Mouse (Mus musculus) layer of hippocampus, postnatal 36 days (tissue): Measurements from ENCODE around the gene Fen1. TPM values are rescaled to one million over a fixed set of nuclear protein-coding genes. Genes with fewer than 3 reads are reported as not detected.
"Not testable (repeated sequence)": the region's sequence is repeated elsewhere in the genome, so short reads cannot be mapped to it uniquely, and the experiment has no call there.

Source experiments
- DNase-seq, 2 experiments: peaks; one replicate each; pipeline ENCODE4 v3.0.0; 2022
- microRNA-seq, 2 experiments: library from miRNA; unstranded; fragments of <30 nt; microRNA quantifications; one replicate each; pipeline ENCODE4 v1.2.0; 2021
- total RNA-seq, 2 experiments: library from RNA; stranded (reverse); gene quantifications; 2 replicates each; pipeline ENCODE4 v1.2.3; 2021

Fen1 gene
- total RNA-seq, 2 experiments from 2014 or later = 8.8 to 10.1 TPM

DNA sequence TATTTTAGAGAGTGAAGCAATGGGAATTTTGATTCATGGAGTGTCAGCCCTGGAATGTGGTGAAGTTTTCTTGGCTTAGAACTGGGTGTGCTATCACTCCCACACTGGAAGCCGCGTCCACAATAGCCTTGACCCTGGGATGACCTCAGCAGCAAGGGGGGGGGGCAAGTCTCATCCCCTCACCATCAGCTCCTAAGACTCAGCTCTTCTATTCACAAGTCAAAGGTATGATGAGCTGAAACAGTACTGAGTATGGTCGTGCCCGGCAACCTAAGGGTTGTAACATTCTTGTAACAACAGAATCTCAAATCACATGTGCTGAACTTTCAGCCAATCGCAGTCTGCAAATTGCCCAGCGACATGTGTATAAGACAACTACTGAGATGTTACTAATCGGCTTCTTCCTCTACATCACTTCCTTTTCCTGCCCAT, 27.0 kb downstream of the Fen1 start:
- no peak for DNase-seq

DNA sequence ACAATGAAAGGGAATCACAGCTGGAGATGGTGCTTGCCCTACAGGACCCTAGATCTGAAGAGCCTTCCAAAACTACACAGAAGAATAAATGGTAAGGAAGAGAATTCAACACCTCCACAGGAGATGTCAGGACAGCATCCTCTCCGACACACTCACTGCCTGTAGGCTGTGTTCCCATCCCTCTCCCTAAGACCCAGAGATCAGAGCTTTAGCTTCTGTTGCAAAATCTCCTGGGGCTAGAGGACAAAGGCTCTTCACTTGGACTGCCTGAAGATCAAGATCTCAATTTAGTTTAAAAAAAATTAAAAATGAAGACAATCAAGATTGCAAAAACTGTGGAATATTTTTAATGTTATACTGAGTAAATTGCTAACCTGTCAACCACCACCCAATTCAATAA, 27.5 kb downstream of the Fen1 start:
- no peak for DNase-seq

DNA sequence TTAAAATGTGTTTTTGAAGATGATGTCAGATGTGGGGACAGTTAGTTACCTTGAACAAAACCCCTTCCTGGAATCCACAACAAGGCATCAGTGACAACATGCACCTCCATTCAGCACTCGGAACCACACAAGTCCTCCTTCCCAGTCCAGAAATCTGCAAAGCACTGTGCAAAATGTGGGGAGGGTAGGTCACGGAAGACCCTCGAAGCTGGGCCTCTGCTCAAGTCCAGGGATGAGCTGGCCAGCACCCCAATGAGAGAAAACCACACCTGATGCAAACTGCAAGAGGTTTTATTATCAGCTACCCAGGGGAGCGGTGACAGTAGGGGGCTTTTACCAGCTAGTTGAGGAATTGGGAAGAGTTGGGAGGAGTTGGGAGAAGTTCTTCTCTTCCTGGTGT, 29.0 kb downstream of the Fen1 start:
- no peak for DNase-seq

DNA sequence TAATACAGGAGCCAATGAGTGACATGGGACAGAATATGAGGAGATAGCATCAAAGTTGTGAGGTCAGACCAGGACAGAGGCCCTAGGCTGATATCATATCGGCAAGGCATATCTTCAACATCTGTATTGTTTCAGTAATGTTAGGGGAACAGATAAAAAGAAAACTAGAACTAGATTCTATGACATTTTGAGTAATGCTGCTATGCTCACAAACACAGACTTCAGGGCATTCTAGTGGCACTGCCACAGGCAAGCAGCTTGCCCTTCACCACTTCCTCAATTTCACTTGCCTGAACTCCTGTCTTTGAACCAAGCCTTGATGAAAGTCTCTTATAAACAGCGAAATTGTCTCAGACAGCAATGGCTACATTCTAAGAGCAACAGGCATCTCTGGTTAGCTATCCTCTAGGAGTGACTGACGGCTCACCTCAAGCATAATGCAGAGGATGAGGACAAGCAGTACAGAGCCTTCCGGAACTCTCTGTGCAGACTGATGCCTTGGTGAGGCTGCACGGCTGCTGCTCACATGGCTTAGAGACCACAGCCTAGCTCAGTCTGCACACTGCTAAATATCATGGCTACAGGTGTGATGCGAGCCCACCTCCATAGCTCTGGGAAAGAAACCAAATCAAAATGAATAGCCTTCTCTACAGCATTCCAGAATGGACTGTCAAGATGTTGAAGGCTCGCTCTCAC, 30.0 kb downstream of the Fen1 start:
- no peak for DNase-seq

DNA sequence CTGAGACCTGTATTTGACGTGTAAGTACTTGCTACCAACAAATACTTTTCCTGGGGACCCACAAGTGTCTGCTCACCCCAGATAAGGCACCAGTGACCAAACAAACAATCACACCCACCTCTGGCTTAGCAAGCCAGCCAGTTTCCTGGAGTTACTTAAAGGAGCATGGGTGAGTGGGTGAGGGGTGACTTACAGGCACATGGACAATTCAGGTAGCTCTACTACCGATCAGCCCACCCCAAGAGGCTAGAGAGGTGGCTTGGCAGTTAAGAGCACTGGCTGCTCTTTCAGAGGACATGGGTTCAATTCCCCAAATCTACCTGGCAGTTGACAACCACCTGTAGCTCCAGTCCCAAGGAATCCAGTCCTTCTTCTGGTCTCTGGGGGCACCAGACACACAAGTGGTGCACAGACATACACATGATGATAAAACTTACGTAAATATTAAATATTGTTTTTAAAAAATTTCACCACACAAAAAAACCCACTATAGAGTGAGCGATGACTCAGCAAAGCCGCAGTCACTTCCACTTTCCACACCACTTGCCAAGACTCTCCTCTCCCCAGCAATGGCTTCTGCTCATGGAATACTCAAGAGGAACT, 30.8 kb downstream of the Fen1 start:
- DNase-seq = no peak

DNA sequence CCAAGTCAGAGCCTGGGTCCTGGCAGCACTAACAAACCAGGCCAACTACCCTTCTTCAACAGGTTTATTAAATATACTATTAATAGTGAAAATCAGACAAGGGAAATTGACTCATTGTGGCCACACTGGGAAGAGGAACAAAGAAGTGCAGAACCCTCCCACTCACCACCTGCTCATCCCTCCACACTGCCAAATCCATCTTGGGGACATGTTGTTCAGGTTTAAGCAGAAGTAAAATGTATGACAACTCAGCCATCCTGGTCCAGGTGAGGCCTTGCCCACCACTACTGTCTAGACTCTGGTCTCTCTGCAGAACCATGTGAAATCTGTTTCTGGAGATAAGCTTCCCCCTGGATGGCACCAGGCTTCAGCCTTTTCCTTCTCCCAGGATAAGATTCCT, 32.1 kb downstream of the Fen1 start:
- DNase-seq = no peak

DNA sequence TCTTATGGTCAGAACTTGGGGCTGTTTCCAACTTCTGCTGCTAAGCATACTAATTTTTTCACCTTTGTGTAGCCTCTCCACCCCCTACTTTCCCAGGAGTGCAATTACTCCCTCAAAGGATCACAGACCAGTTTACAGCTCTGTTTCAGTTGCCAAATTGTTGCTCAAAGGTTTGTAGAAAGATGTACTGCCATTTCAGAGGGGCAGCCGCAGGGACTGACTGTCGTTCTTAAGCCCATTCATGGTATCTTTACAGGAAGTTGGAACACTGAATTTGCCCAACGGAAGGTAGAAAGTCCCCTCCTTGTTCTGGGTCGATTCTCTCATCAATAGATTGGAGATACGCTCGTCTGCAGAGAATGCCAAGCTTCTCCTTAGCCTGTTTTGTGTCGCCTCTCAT, 32.6 kb downstream of the Fen1 start:
- DNase-seq = no peak

DNA sequence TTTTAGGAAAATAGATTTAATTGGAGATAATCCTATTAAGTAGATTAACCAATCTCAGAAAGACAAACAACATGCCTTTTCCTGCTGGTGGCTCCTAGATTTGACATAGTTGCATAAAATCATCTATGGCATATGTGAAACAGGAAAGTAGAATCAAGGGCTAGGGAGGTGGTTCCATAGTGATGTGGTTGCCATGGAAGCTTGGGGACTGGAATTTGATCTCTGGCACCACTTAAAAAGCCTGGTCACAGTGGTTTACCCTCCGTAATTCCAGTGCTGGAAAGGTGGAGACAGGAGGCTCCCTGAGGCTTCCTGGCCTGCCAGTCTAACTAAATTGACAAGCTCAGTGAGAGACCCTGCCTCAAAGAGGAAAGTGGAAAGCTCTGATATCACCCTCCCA, 33.5 kb downstream of the Fen1 start:
- no peak for DNase-seq

DNA sequence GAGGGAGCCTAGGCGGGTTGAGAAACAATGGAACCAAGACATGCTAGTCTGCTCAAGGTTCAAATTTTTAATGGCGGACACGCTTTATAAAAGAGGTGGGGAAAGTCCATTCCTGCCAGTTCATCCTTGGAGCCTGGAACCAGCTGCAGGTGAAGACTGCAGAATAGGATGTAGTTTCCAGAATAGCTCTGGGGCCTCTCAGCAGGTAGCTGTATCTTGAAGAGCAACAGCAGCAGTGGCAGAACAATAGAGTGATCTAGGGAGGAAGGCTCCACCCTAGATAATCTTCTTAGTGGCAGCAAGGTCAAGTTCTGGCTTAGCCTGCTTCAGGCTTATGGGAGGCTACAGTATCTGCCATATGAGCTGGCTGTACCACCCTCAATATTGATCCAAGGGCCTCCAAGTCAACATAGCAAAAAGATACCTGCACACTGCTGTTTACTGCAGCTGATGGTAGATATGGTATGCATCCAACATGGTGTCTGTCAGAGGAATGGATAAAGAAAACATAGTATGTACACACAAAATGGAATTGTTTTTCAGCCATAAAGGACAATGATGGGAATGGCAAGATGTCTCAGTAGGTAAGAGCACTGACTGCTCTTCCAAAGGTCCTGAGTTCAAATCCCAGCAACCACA, 34.2 kb downstream of the Fen1 start:
- DNase-seq = not testable (repeated sequence)

DNA sequence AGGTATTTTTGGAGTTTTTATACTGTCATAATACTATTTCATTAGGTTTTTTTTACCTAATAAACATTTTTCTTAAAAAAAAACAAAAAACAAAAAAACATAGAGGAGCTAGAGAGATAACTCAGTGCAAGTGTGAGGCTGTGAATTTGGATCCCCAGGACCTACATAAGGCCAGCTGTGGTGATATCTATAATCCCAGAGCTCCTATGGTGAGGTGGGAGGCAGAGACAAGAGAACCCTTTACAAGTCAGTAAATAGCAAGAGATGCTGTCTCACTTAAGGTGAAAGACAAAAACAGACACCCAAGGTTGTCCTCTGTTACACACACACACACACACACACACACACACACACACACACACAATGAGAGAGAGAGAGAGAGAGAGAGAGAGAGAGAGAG, 34.8 kb downstream of the Fen1 start:
- no peak for DNase-seq

DNA sequence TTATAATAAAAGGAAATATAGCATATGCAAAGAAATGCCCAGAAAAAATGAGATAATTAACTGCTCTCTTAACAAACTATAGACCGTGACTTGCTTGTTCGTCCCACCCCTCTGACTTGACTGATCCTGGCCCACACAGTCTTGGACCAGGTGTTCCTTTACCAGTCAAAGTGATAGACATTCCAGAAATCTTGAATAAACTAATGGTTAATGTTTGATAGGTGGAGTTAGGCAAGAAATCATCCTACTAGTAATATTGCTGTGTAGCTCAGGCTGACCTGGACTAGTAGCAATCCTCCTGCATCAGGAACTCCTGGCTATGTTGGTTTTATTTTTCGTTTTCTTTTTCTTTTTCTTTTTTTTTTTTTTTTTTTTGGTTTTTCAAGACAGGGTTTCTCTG, 35.5 kb downstream of the Fen1 start:
- DNase-seq = no peak

DNA sequence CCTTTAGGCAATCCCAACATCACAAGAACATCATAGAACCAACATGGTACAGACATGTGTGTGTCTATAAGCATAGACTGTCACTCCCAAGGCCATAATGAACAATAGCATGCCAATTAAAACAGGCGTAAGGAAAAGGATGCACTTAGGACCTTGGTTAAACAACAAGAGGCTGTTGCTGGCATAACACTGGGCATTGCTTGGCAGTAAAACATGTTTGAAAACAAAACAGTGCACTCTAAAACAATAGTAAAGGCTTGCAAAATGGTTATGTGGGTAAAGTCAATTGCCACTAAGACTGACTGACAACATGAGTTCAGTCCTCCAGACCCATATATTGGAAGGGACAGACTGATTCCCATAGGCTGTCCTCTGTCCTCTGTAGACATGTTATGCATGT, 36.0 kb downstream of the Fen1 start:
- no peak for DNase-seq

DNA sequence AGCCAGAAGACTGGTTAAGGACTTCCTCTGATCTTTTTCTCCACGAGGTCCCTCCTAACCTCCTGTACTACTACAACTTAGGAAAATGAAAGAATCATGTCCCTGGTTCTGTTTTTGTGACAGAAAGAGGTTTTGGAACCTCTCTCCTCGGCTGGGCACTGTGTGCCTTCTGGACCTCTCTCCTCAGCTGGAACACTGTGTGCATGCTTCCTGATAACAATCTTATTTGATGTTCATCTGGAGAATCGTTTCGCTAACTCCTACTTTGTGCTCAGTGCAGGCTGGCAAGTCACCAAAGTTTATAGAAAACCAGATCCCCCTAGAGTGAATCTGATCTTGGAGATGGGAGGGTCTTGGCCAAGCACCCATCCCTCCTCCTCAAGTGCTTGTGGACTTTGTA, 36.9 kb downstream of the Fen1 start:
- DNase-seq = no peak

DNA sequence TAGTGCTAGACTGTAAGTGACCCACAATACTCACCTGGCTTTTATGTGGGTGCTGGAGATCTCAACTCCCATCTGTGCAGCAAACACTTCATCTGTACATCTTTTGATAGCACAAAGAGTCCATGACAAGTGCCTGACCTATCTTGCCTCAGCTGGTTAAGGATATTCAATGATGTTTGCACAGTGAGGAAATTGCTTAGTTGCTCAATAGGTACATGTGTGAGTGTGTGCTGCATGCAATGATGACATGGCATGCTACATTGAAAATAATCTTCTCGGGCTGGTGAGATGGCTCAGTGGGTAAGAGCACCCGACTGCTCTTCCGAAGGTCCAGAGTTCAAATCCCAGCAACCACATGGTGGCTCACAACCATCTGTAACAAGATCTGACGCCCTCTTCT, 38.0 kb downstream of the Fen1 start:
- DNase-seq = not testable (repeated sequence)

DNA sequence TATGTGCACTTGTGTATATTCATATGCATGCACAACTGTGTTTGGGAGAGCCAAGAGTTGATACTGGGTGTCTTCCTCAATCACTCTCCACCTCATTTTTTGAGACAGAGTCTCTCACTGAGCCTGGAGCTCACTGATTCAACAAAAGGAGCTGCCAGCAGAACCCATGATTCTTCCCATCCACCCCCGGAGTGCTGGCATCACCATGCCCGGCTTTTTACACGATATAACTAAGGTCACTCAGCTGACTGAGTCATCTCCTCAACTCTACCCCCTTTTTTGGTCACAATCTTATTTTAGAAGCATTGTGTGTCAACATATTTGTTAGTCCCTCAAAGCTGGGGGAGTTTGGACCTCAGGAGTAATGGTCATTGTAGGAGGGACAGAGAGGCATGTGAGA, 40.1 kb downstream of the Fen1 start:
- DNase-seq = no peak

DNA sequence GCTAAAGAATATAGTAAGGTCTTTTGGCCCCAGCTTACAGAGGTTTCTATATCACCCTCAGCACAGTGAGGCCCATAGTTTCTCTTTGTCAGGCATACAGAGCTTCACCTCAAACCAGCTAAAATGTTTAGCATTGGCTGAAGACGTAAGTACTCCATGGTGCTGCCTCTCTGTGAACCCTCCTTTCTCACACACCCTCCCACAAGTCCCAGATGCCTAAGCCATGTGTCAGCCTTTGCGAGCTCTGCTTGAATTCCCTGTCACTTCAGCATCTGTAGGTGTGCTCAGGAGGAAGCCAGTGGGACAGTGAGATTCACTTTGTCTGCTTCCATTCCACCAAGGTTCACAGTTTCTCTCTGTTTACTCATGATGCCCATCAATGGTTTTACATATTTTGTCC, 46.2 kb downstream of the Fen1 start:
- no peak for DNase-seq

DNA sequence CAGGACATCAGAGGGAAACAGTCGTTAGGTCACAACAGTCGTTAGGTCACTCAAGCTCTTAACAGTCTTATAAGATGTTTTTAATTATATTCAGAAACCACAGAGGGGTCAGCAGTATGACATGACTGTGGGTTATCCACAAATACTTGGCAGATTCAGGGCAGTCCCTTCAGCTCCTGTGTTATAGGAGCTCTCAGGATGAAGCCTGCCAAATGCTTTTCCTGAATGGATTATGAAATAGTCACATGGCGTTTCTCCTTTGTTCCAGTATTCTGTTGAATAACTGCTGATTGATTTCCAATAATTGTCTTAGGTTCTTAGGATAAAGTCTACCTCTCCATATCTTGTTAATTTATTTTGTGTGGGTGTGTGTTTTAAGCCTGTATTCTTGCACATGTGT, 54.8 kb downstream of the Fen1 start:
- DNase-seq = no peak

Small RNAs within 50 kb of the gene (microRNA-seq; reads per million reads assigned to microRNA genes)
- 0.60 to 1.5 reads per million in 2 experiments for gene Mir6993

Other genes starting within 250 kb of the Fen1 start
- 1,000 to 10,000 TPM; 2,856 to 3,180 TPM for gene Fth1, start 223.6 kb downstream of the Fen1 start, total RNA-seq
- gene Best1, start 202.5 kb downstream of the Fen1 start, total RNA-seq = under 1 TPM; 0.52 to 0.58 TPM
- gene Rab3il1, start 202.5 kb downstream of the Fen1 start, total RNA-seq = 10 to 100 TPM in 1 of 2 experiments, 1 to 10 TPM in 1; 8.9 to 10.4 TPM
- 10 to 100 TPM; 24.3 to 24.5 TPM for gene Fads3, start 162.6 kb downstream of the Fen1 start, total RNA-seq
- gene Fads2, start 102.4 kb downstream of the Fen1 start, total RNA-seq = 100 to 1,000 TPM; 151 to 155 TPM
- gene Fads1, start 21.3 kb downstream of the Fen1 start, total RNA-seq = 100 to 1,000 TPM; 180 to 187 TPM
- 10 to 100 TPM; 78.7 to 80.1 TPM for gene Tmem258, start 155 bp downstream of the Fen1 start, total RNA-seq
- 10 to 100 TPM; 27.5 to 30.5 TPM for gene Myrf, start 36.6 kb upstream of the Fen1 start, total RNA-seq
- gene Dagla, start 100.7 kb upstream of the Fen1 start, total RNA-seq = 100 to 1,000 TPM; 122 to 123 TPM
- gene Syt7, start 184.9 kb upstream of the Fen1 start, total RNA-seq = 100 to 1,000 TPM; 301 to 303 TPM